Comparison of ENCODE assay signal across 24 mouse cellular contexts in the genomic region with DNA sequence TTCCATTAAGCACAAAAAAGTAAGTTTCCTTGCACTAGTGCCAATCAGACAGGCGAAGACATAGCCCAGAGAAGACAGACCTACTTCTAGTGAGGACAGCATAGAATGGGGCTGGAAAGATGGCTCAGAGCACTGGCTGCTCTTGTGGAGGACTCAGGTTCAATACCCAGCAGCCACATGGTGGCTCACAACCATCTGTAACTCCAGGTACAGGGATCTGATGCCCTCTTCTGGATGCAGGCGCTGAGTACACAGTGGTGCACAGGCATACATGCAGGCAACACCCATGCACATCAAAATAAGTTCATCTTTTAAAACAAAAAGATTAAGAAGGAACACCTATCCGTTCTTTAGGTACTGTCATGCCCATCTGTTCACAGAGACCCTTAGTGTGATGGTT. TPM values are rescaled to one million over a fixed set of nuclear protein-coding genes. Genes with fewer than 3 reads are reported as not detected.
DNase-seq lines count a peak whose midpoint lies in the region; TF ChIP-seq lines count a peak whose summit lies in the region.
"Had no signal": no experiment of that assay in that cellular context is flagged by ENCODE, and none has a peak within 500 bp of the region (broad histone marks: within the 10 kb centered on the region; RNA-seq: fewer than 3 reads in every experiment).

No protein-coding gene starts in this region.

- no peaks in the 10 kb centered on the region for H3K79me2 ChIP-seq in heart, adult 2 months (replicated peaks; ENCODE audit: control insufficient read depth, insufficient read depth, low read length)

- TF ChIP-seq CTCF in heart, adult 2 months (IDR thresholded peaks at IDR 0.05), result 0 out of 2 replicates have a peak, but pooled peaks have one; percentile 7

- no peak overlapping the region for H3K27ac ChIP-seq in heart, adult 2 months
- H3K27ac ChIP-seq: forebrain, embryonic 10.5 days; forebrain, embryonic 13.5 days; gastrocnemius, adult 2 months; heart, embryonic 10.5 days; heart, embryonic 13.5 days; hindbrain, embryonic 14.5 days; hindbrain, postnatal 0 days had no signal

- DNase-seq in heart, adult 2 months, result no peak
- no peak for DNase-seq in heart, adult 8-10 months (ENCODE audit: low spot score)
- DNase-seq in ES-CJ7 (ENCODE audit: low read depth, low spot score) (peak; percentile 64), R1 (ENCODE audit: low read depth, low spot score) (peak; percentile 51)
- no peak for DNase-seq in frontal cortex, postnatal 14 days (ENCODE audit: low spot score in 2 of 2)
- no peak for DNase-seq in urinary bladder, postnatal 10 days (ENCODE audit: low spot score)
- DNase-seq: adrenal gland, postnatal 10 days; adrenal gland, postnatal 36 days; cerebellum, adult 18-20 months; cerebellum, adult 9-10 months; cerebellum, postnatal 14 days; gastrocnemius, adult 2 months; gastrocnemius, postnatal 14 days; heart, adult 11 months; heart, postnatal 14 days; heart, postnatal 4 days; kidney, adult 11 months had no signal

- 87% methylated on average over 3 of the region's 3 CpGs for WGBS in heart, adult 2 months

- no peaks in the 10 kb centered on the region for H3K36me3 ChIP-seq in heart, adult 2 months (ENCODE audit: control insufficient read depth, insufficient read depth, low read length)
- H3K36me3 ChIP-seq: forebrain, embryonic 10.5 days; G1E; heart, embryonic 10.5 days; heart, embryonic 13.5 days had no signal

- no peaks in the 10 kb centered on the region for H3K27me3 ChIP-seq in heart, adult 2 months (ENCODE audit: control insufficient read depth, insufficient read depth, low read length)
- H3K27me3 ChIP-seq: forebrain, embryonic 13.5 days; heart, embryonic 13.5 days had no signal

- TF ChIP-seq EP300 in heart, adult 2 months (IDR thresholded peaks at IDR 0.05; ENCODE audit: insufficient read depth, low read depth, low read length), result no peak

- H3K4me1 ChIP-seq in heart, adult 2 months (ENCODE audit: control insufficient read depth, insufficient read depth, low read length), result no peaks in the 10 kb centered on the region
- H3K4me1 ChIP-seq: forebrain, embryonic 10.5 days; forebrain, embryonic 13.5 days; heart, embryonic 10.5 days; heart, embryonic 13.5 days had no signal

- intact Hi-C loops in heart, adult 2 months (cut with DNase I), result no loop called here

- no peak for TF ChIP-seq POLR2A in heart, adult 2 months (IDR thresholded peaks at IDR 0.05; ENCODE audit: insufficient read depth, low read depth, low read length)

- no peak overlapping the region for H3K4me3 ChIP-seq in heart, adult 2 months
- H3K4me3 ChIP-seq: forebrain, embryonic 10.5 days; forebrain, embryonic 13.5 days; gastrocnemius, adult 2 months; heart, embryonic 10.5 days; heart, embryonic 13.5 days had no signal

- H3K9ac ChIP-seq in heart, adult 2 months (ENCODE audit: low read depth, low read length), result no peak overlapping the region
- H3K9ac ChIP-seq: forebrain, embryonic 13.5 days; heart, embryonic 13.5 days; hindbrain, embryonic 14.5 days had no signal

RNA-seq across cellular contexts. Expression of gene Psmg1, which starts 36.4 kb away (rescaled TPM):
- 10 to 100 TPM; 24.7 to 25.0 TPM for total RNA-seq in heart, adult 2 months (2021)
- 24.4 and 40.0 TPM in 2 replicates for polyA plus RNA-seq in heart, adult 2 months (2012; rRNA removed)
- total RNA-seq in heart, adult 8-10 months (2022), result 10 to 100 TPM; 23.4 to 27.1 (median 25.1) TPM

Comparison
In these comparisons a context has a peak if more than half of its experiments do, and no peak if none do; other contexts are left out.
1. DNase-seq: peak in ES-CJ7 (single experiment) and R1 (single experiment); none in heart, adult 2 months (0 of 2), heart, adult 8-10 months (single experiment), frontal cortex, postnatal 14 days (0 of 2) and urinary bladder, postnatal 10 days (single experiment).